Mouse (Mus musculus): ENCODE measurements around the gene Tatdn3.
"Not testable (repeated sequence)": the region's sequence is repeated elsewhere in the genome, so short reads cannot be mapped to it uniquely, and the experiment has no call there.

- not testable (repeated sequence) for TF ChIP-seq CTCF, POLR2A (IDR thresholded peaks at IDR 0.05; ENCODE audit: extremely low read depth, insufficient read depth, low read length)
These were observed 31.8 kb downstream of the Tatdn3 start for GRCm38 (mm10) chr1:191030922-191031425.

Measured in cortical plate, adult 2 months (tissue).